Mouse (Mus musculus): ENCODE measurements around the gene Col26a1. TPM values are rescaled to one million over a fixed set of nuclear protein-coding genes. Genes with fewer than 3 reads are reported as not detected.
"Not testable (repeated sequence)": the region's sequence is repeated elsewhere in the genome, so short reads cannot be mapped to it uniquely, and the experiment has no call there.

Gene Col26a1
- total RNA-seq, 2 experiments from 2014 or later: 0.26 to 0.43 TPM

- DNase-seq: not testable (repeated sequence)
Measured at GRCm38 (mm10) chr5:136753176-136753575, 129.8 kb downstream of the Col26a1 start.

- no peak for DNase-seq
Measured at GRCm38 (mm10) chr5:136752104-136752503, 130.9 kb downstream of the Col26a1 start.

DNA sequence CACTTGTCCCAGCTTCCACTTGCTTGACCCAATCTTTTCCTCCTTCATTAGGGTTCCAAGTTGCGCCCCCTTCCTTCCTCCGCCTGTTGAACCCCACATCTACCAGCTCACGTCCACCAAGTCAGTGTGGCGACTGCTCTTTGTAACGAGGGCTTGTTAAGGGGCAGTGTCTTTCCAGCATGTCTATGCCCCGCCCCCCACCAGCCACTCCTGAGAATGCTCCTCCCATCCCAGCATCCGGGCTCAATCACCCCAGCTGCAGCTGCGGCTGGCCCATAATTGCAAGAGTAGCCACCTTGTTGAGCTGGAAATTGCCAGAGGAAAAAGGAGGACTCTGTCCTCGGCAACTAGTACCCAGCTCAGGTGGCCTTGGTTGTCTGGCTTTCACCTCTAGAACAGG, 136.4 kb downstream of the Col26a1 start:
- DNase-seq: no peak

GRCm38 (mm10) chr5:136738918-136739317, 144.1 kb downstream of the Col26a1 start:
- no peak for DNase-seq

GRCm38 (mm10) chr5:136726271-136726670, 156.7 kb downstream of the Col26a1 start:
- DNase-seq: not testable (repeated sequence)

- DNase-seq: no peak
Measured at GRCm38 (mm10) chr5:136721596-136721995, 161.4 kb downstream of the Col26a1 start.

DNA sequence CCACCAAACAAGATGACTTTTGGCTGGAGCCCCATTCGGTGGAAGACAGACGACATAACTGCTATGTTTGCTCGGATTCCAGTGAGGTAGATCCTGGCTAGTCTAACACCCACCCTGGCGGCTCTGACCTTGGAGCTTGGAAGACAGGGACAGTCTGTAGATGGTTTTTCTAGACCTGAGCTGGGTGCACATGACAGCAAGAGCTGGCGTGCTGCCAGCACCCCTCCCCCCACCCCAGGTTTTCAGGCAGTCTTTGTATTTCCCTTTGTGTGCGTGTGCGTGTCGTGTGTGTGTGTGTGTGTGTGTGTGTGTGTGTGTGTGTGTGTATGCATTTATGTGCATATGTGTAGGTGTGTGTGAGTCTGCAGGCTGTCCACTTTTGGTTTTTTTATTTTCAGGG, 164.4 kb downstream of the Col26a1 start:
- no peak for DNase-seq

- no peak for DNase-seq
Measured at GRCm38 (mm10) chr5:136717573-136717854, 165.5 kb downstream of the Col26a1 start.

DNA sequence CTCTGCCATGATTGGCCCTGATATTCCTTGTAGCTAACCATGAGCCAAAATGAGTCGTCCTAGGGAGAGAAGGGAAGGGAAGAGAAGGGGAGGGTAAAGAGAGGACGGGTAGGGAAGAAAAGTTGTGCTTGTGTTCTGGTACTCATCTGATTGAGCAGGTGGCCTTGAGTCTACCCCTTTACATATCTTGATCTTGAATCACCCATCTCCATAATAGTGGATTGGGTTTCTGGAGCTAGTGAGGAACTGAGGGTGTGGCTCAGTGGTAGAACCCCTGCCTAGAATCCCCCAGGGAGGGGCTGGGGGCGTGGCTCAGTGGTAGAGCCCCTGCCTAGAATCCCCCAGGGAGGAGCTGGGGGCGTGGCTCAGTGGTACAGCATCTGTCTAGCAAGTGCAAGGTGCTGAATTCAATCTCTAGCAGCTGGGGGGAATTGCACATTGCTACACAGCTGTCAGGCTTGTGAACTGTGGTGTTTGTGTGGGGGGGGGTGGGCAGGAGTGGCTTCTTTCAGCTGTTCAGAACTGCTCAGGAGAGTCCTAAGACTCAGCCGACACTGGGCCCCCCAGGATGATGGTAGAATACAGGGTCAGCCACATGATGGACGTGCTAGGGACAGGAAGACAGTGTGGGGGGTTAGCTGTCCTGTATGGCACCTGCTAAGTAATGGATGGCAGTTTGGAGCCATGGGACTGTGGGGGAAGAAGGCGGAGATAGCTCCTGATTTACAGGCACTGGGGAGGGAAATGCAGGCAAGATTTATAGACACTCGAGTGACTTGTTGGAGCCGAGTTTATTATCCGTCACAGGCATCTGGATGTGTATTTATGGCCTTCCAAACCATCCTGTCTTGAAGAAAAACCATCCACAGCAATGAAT, 166.1 kb downstream of the Col26a1 start:
- no peak for DNase-seq

DNA sequence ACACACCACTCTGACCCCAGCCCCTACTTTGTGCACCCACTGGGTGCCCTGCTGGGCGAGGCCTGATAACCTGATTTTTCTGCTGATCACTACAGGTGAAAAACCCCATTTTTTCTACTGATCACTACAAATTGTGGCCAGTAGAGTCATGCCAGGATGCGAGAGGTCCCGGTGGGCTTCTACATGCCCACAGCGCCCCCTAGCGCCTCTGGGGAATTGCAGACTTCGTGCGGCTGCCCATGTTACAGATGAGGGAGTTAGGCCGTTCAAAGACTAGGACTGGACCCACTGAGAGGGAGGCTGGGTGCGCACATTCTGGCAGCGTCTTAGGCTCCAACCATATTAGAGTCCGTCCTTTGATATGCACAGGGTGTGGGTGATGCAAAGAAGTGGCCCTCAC, 168.1 kb downstream of the Col26a1 start:
- DNase-seq: peak; percentile 17 to 33

GRCm38 (mm10) chr5:136714232-136714875, 168.7 kb downstream of the Col26a1 start:
- no peak for DNase-seq

GRCm38 (mm10) chr5:136710742-136711141, 172.3 kb downstream of the Col26a1 start:
- DNase-seq: no peak

DNA sequence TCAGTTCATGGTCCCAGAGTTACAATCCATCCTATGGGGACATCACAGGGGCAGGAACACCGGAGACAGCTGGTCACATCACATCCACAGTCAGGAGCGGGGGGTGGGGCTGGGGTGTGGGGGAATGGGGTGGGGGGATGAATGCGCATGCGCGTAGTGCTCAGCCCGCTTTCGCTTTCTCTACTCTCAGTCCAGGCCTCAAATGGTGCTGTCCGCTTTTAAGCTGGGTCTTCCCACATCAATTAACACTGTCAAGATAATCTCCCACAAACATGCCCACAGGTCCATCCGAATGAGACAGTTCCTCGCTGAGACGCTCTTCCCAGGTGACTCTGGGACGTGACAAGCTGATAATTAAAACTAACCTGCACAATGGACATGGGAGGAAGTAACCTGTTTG, 174.9 kb downstream of the Col26a1 start:
- no peak for DNase-seq

- DNase-seq: peak; percentile 75 to 83
Measured at GRCm38 (mm10) chr5:136706803-136707202, 176.2 kb downstream of the Col26a1 start.

GRCm38 (mm10) chr5:136705532-136705931, 177.5 kb downstream of the Col26a1 start:
- no peak for DNase-seq

- DNase-seq: no peak
Measured at GRCm38 (mm10) chr5:136704151-136704550, 178.9 kb downstream of the Col26a1 start.

- peak; percentile 84 to 86 for DNase-seq
Measured at GRCm38 (mm10) chr5:136703751-136704150, 179.3 kb downstream of the Col26a1 start.

DNA sequence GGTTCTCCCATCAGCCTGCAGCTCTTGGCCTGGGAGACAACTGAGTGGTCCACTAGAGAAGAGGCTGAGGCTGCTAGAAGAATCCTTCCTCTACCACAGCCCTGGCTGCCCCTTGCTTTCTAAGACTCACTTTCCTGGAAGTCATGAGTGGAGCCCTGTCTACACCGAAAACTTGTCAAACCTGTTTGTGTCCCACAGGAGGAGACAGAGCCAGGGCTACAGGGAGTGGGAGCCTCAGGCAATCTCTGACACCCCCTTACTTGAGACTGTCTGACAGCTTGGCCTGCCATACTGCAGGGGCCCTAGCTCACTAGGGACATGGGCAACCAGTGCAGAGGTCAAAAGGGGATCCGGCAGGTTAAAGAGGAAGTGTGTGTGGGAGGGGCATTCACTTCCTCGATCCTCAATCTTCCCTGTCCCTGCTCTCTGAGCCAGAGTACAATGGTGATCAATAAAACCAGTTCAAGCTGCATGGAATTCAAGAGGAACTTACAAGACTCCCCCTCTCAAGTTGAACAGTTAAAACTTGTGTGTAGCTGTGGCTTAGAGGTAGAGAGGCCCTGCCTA, 180.8 kb downstream of the Col26a1 start:
- no peak for DNase-seq

GRCm38 (mm10) chr5:136697618-136698017, 185.4 kb downstream of the Col26a1 start:
- no peak for DNase-seq

- no peak for DNase-seq
Measured at GRCm38 (mm10) chr5:136696516-136696915, 186.5 kb downstream of the Col26a1 start.

DNA sequence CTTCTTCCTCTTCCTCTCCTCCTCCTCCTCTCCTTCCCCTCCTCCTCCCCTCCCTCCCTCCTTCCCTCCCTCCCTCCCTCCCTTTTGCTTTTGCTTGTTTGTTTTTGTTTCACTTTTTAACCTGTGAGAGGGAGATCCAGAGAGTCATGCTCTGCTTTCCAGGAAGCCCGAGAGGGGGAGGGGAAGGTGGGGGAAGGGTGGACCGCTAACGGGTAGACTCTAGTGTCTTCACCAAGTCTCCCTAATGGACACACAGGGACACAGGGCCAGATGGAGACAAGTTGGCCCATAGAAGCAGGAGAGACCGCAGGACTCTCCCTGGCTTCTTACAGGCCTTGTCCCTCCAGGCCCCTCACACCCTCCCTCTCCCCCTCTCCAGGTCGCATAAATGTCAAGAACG, 188.0 kb downstream of the Col26a1 start:
- no peak for DNase-seq

DNA sequence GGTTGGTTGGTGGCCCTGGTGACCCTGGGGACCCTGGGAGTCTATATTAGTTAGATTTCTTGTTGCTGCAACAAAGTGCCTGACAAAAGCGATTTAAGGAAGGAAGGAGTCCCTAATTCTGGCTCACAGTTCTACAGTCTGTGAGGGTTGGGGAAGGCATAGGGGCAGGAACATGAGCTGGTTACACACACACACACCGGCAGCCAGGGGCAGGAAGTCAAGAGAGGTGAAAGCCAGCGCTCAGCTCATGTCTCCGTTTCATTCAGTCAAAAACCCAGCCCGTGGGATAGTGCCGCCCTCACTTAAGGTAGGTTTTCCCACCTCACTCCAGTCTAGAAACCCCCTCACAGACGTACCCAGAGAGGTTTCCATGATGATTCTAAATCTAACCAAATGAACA, 189.6 kb downstream of the Col26a1 start:
- DNase-seq: no peak

GRCm38 (mm10) chr5:136692784-136693183, 190.2 kb downstream of the Col26a1 start, which contains the start of gene Myl10:
TSS of gene Myl10 (plus strand) at chr5:136693146.
- no peak for DNase-seq

Measured in adrenal gland, postnatal 36 days (tissue).